8 mouse cellular contexts compared by ENCODE assay signal in genomic region chr9:104002913-104003330, GRCm38 (mm10). TPM values are rescaled to one million over a fixed set of nuclear protein-coding genes. Genes with fewer than 3 reads are reported as not detected.
A peak's percentile ranks its signal among the peaks of the same experiment; 100 is the strongest.
DNase-seq lines count a peak whose midpoint lies in the region; ATAC-seq and TF ChIP-seq lines count a peak whose summit lies in the region.

No protein-coding gene starts in this region.

- peak overlapping the region; percentile 61 for H3K9ac ChIP-seq in embryonic facial prominence, embryonic 15.5 days
- H3K9ac ChIP-seq in intestine, embryonic 14.5 days (ENCODE audit: low read length) = peak overlapping the region; percentile 55
- H3K9ac ChIP-seq in liver, embryonic 11.5 days (ENCODE audit: low read depth, low read length) = peak overlapping the region; percentile 66
- H3K9ac ChIP-seq in midbrain, postnatal 0 days (replicated peaks; ENCODE audit: low read length, poor library complexity, severe bottlenecking) = peak overlapping the region; percentile 70

- peak overlapping the region; percentile 71 for H3K4me2 ChIP-seq in embryonic facial prominence, embryonic 15.5 days (replicated peaks)
- H3K4me2 ChIP-seq in intestine, embryonic 14.5 days (ENCODE audit: low read length) = peak overlapping the region; percentile 47
- peak overlapping the region; percentile 97 for H3K4me2 ChIP-seq in liver, embryonic 11.5 days
- H3K4me2 ChIP-seq in midbrain, postnatal 0 days (ENCODE audit: low read depth, low read length, poor library complexity, severe bottlenecking) = peak overlapping the region; percentile 71

- H3K9me3 ChIP-seq in embryonic facial prominence, embryonic 15.5 days (replicated peaks) = no peaks in the 10 kb centered on the region
- H3K9me3 ChIP-seq in intestine, embryonic 14.5 days (ENCODE audit: control insufficient read depth, low read length) = no peaks in the 10 kb centered on the region
- no peaks in the 10 kb centered on the region for H3K9me3 ChIP-seq in liver, embryonic 11.5 days (ENCODE audit: control insufficient read depth, low read length)
- no peaks in the 10 kb centered on the region for H3K9me3 ChIP-seq in midbrain, postnatal 0 days (ENCODE audit: low read length)

- H3K27ac ChIP-seq in embryonic facial prominence, embryonic 15.5 days (replicated peaks) = peak overlapping the region; percentile 92
- H3K27ac ChIP-seq in intestine, embryonic 14.5 days (ENCODE audit: low read depth) = peak overlapping the region; percentile 74
- peak overlapping the region; percentile 19; the same call in 1 of the 2 replicates for H3K27ac ChIP-seq in liver, embryonic 11.5 days (ENCODE audit: low read depth, low read length)
- peak overlapping the region; percentile 91 for H3K27ac ChIP-seq in midbrain, postnatal 0 days (ENCODE audit: low read depth, low read length)
- H3K27ac ChIP-seq in testis, adult 2 months (ENCODE audit: control insufficient read depth, insufficient read depth, low read depth, low read length) = peak overlapping the region; percentile 19; the same call in 1 of the 2 replicates

- no peaks in the 10 kb centered on the region; the same call in 1 of the 2 replicates for H3K27me3 ChIP-seq in embryonic facial prominence, embryonic 15.5 days
- H3K27me3 ChIP-seq in intestine, embryonic 14.5 days (replicated peaks; ENCODE audit: control insufficient read depth, insufficient read depth, low read length) = no peaks in the 10 kb centered on the region
- H3K27me3 ChIP-seq in liver, embryonic 11.5 days (replicated peaks; ENCODE audit: control insufficient read depth, insufficient read depth, low read length) = no peaks in the 10 kb centered on the region; the same call in 1 of the 2 replicates
- 0 out of 2 replicates have a peak, but pooled peaks cover 6% of the 10 kb centered on the region for H3K27me3 ChIP-seq in midbrain, postnatal 0 days (ENCODE audit: insufficient read depth, low read length)
- no peaks in the 10 kb centered on the region for H3K27me3 ChIP-seq in testis, adult 2 months (ENCODE audit: control insufficient read depth, insufficient read depth, low read length)

- peaks cover 14% of the 10 kb centered on the region for H3K4me1 ChIP-seq in embryonic facial prominence, embryonic 15.5 days
- peaks cover 11% of the 10 kb centered on the region; the same call in 1 of the 2 replicates for H3K4me1 ChIP-seq in intestine, embryonic 14.5 days (replicated peaks; ENCODE audit: control insufficient read depth, insufficient read depth, low read length)
- 0 out of 2 replicates have a peak, but pooled peaks cover 6% of the 10 kb centered on the region for H3K4me1 ChIP-seq in liver, embryonic 11.5 days (replicated peaks; ENCODE audit: control insufficient read depth, insufficient read depth, low read length)
- 0 out of 2 replicates have a peak, but pooled peaks cover 2% of the 10 kb centered on the region for H3K4me1 ChIP-seq in midbrain, postnatal 0 days (ENCODE audit: insufficient read depth, low read length)
- no peaks in the 10 kb centered on the region for H3K4me1 ChIP-seq in testis, adult 2 months (ENCODE audit: control insufficient read depth, insufficient read depth, low read length)

- peak; percentile 73 for TF ChIP-seq CTCF in midbrain, postnatal 0 days (IDR thresholded peaks at IDR 0.05)
- peak; percentile 38; the same call in 1 of the 2 replicates for TF ChIP-seq CTCF in testis, adult 2 months (IDR thresholded peaks at IDR 0.05; ENCODE audit: control insufficient read depth, insufficient read depth, insufficient replicate concordance, low read depth, low read length)

- DNase-seq in gastrocnemius, adult 18-20 months (ENCODE audit: low spot score) = peak; percentile 32
- no peak for DNase-seq in gastrocnemius, postnatal 25 days
- peak; percentile 84 for DNase-seq in MN1 (ENCODE audit: low spot score)
- no peak for DNase-seq in intestine, embryonic 14.5 days (ENCODE audit: low spot score)
- DNase-seq in liver, embryonic 11.5 days (ENCODE audit: low spot score) = peak; percentile 76
- peak; percentile 83 for DNase-seq in midbrain, postnatal 0 days (ENCODE audit: low spot score)

- no peak for TF ChIP-seq POLR2A in testis, adult 2 months (IDR thresholded peaks at IDR 0.05; ENCODE audit: control insufficient read depth, low read depth, low read length)

- H3K36me3 ChIP-seq in embryonic facial prominence, embryonic 15.5 days = peaks cover 13% of the 10 kb centered on the region
- peaks cover 8% of the 10 kb centered on the region for H3K36me3 ChIP-seq in intestine, embryonic 14.5 days (ENCODE audit: control insufficient read depth, insufficient read depth, low read length)
- 0 out of 2 replicates have a peak, but pooled peaks cover 2% of the 10 kb centered on the region for H3K36me3 ChIP-seq in liver, embryonic 11.5 days (ENCODE audit: control insufficient read depth, insufficient read depth, low read length)
- H3K36me3 ChIP-seq in midbrain, postnatal 0 days (ENCODE audit: insufficient read depth, low read length) = peaks cover 4% of the 10 kb centered on the region; the same call in 1 of the 2 replicates
- no peaks in the 10 kb centered on the region for H3K36me3 ChIP-seq in testis, adult 2 months (ENCODE audit: control insufficient read depth, insufficient read depth, low read length)

- ATAC-seq in embryonic facial prominence, embryonic 15.5 days (ENCODE audit: insufficient number of reproducible peaks, low FRiP score, low TSS enrichment, low read depth) = peak; percentile 28
- peak; percentile 40 for ATAC-seq in intestine, embryonic 14.5 days (replicated peaks; ENCODE audit: low FRiP score, low TSS enrichment, low read depth)
- ATAC-seq in liver, embryonic 11.5 days (replicated peaks; ENCODE audit: low FRiP score) = peak; percentile 32
- peak; percentile 58 for ATAC-seq in midbrain, postnatal 0 days (ENCODE audit: low FRiP score)

- peak overlapping the region; percentile 70 for H3K4me3 ChIP-seq in embryonic facial prominence, embryonic 15.5 days (replicated peaks)
- peak overlapping the region; percentile 56 for H3K4me3 ChIP-seq in intestine, embryonic 14.5 days (ENCODE audit: low read depth, low read length)
- H3K4me3 ChIP-seq in liver, embryonic 11.5 days (ENCODE audit: low read depth, low read length) = peak overlapping the region; percentile 68
- peak overlapping the region; percentile 65 for H3K4me3 ChIP-seq in midbrain, postnatal 0 days (ENCODE audit: low read depth, low read length)
- peak overlapping the region; percentile 89 for H3K4me3 ChIP-seq in testis, adult 2 months (ENCODE audit: control insufficient read depth, low read depth, low read length)

- under 1% methylated on average over 37 of the region's 37 CpGs for WGBS in embryonic facial prominence, embryonic 15.5 days
- WGBS in intestine, embryonic 14.5 days = 0% methylated on average over 33 of the region's 37 CpGs
- WGBS in liver, embryonic 11.5 days = under 1% methylated on average over 37 of the region's 37 CpGs
- WGBS in midbrain, postnatal 0 days = 0% methylated on average over 37 of the region's 37 CpGs

RNA-seq across cellular contexts. Expression of gene Nphp3, which starts 0.6 kb away (rescaled TPM):
- 1 to 10 TPM; 1.1 to 1.7 TPM for total RNA-seq in gastrocnemius, adult 18-20 months (2021)
- total RNA-seq in gastrocnemius, postnatal 25 days (2021) = 1 to 10 TPM in 1 of 2 experiments, under 1 TPM in 1; 0.78 to 1.5 TPM
- polyA plus RNA-seq in embryonic facial prominence, embryonic 15.5 days (2015; fragmentation: Nextera tagmentation; extraction: Ambion mirVana) = 6.8 and 7.1 TPM in 2 replicates
- polyA plus RNA-seq in intestine, embryonic 14.5 days (2014; fragmentation: Nextera tagmentation; extraction: Ambion mirVana) = 4.2 and 5.1 TPM in 2 replicates
- polyA plus RNA-seq in liver, embryonic 11.5 days (2014; fragmentation: Nextera tagmentation; extraction: Ambion mirVana) = 3.2 and 3.9 TPM in 2 replicates
- 6.7 and 18.7 TPM in 2 replicates for total RNA-seq in midbrain, postnatal 0 days (2014; rRNA removed)
- polyA plus RNA-seq in midbrain, postnatal 0 days (2015; fragmentation: Nextera tagmentation; extraction: Ambion mirVana) = 3.1 and 4.0 TPM in 2 replicates
- 6.4 and 10.2 TPM in 2 replicates for polyA plus RNA-seq in testis, adult 2 months (2012; rRNA removed)

RNA-seq across cellular contexts. Expression of gene Gm28305, which starts 37.5 kb away (rescaled TPM):
- total RNA-seq in gastrocnemius, adult 18-20 months (2021) = not detected
- not detected for total RNA-seq in gastrocnemius, postnatal 25 days (2021)
- not detected in 2 replicates for polyA plus RNA-seq in embryonic facial prominence, embryonic 15.5 days (2015; fragmentation: Nextera tagmentation; extraction: Ambion mirVana)
- polyA plus RNA-seq in intestine, embryonic 14.5 days (2014; fragmentation: Nextera tagmentation; extraction: Ambion mirVana) = not detected in 2 replicates
- not detected in 2 replicates for polyA plus RNA-seq in liver, embryonic 11.5 days (2014; fragmentation: Nextera tagmentation; extraction: Ambion mirVana)
- total RNA-seq in midbrain, postnatal 0 days (2014; rRNA removed) = not detected in 2 replicates
- not detected in 2 replicates for polyA plus RNA-seq in midbrain, postnatal 0 days (2015; fragmentation: Nextera tagmentation; extraction: Ambion mirVana)
- not detected in 2 replicates for polyA plus RNA-seq in testis, adult 2 months (2012; rRNA removed)

Comparison
In these comparisons a context has a peak if more than half of its experiments do, and no peak if none do; other contexts are left out.
1. DNase-seq: peak in gastrocnemius, adult 18-20 months (single experiment), MN1 (single experiment), liver, embryonic 11.5 days (single experiment) and midbrain, postnatal 0 days (single experiment); none in gastrocnemius, postnatal 25 days (single experiment) and intestine, embryonic 14.5 days (single experiment).
2. H3K27ac ChIP-seq: peak in every context shown above with its lines; median percentile 92 in embryonic facial prominence, embryonic 15.5 days; 91 in midbrain, postnatal 0 days; 74 in intestine, embryonic 14.5 days; 19 in liver, embryonic 11.5 days; 19 in testis, adult 2 months.
3. H3K4me2 ChIP-seq: peak in every context shown above with its lines; median percentile 97 in liver, embryonic 11.5 days; 71 in embryonic facial prominence, embryonic 15.5 days; 71 in midbrain, postnatal 0 days; 47 in intestine, embryonic 14.5 days.
4. Peak in every context shown above with its lines, with median percentiles within 50 percentile points of each other: ATAC-seq, H3K4me3 ChIP-seq and H3K9ac ChIP-seq.